Mouse (Mus musculus) limb, embryonic 12.5 days (tissue): ENCODE data around the gene Gm42517. TPM values are rescaled to one million over a fixed set of nuclear protein-coding genes. Genes with fewer than 3 reads are reported as not detected.

ENCODE experiments used
- ATAC-seq: fragments of 200-750 bp; cut with Nextera tagmentation; 2 replicates; pipeline ENCODE4 v1.8.0; 2017; ENCODE audit warnings: low read depth, moderate TSS enrichment; ENCODE audit not compliant: insufficient number of reproducible peaks, insufficient read depth, low FRiP score, low TSS enrichment
- H3K27ac ChIP-seq: fragments of 300-500 bp; sonication (generic); 2 replicates; pipeline ENCODE4 v1.5.1; 2016; ENCODE audit warnings: mild to moderate bottlenecking, moderate library complexity
- H3K27me3 ChIP-seq: fragments of 300-500 bp; sonication (generic); 2 replicates; pipeline ENCODE4 v1.6.1; 2016; ENCODE audit warnings: mild to moderate bottlenecking, moderate library complexity
- H3K36me3 ChIP-seq: fragments of 300-500 bp; sonication (generic); 2 replicates; pipeline ENCODE4 v1.6.1; 2016; ENCODE audit warnings: mild to moderate bottlenecking, moderate library complexity
- H3K4me1 ChIP-seq: fragments of 300-500 bp; sonication (generic); replicated peaks from 2 replicates; pipeline ENCODE4 v1.6.1; 2016
- H3K4me2 ChIP-seq: fragments of 300-500 bp; sonication (generic); 2 replicates; pipeline ENCODE4 v1.6.1; 2016; ENCODE audit warnings: mild to moderate bottlenecking, moderate library complexity
- H3K4me3 ChIP-seq: fragments of 300-500 bp; sonication (generic); replicated peaks from 2 replicates; pipeline ENCODE4 v1.5.1; 2016; ENCODE audit warnings: mild to moderate bottlenecking
- H3K9ac ChIP-seq: fragments of 300-500 bp; sonication (generic); replicated peaks from 2 replicates; pipeline ENCODE4 v1.6.1; 2016; ENCODE audit warnings: mild to moderate bottlenecking, moderate library complexity
- H3K9me3 ChIP-seq: fragments of 300-500 bp; sonication (generic); 2 replicates; pipeline ENCODE4 v1.6.1; 2016; ENCODE audit warnings: mild to moderate bottlenecking, moderate library complexity
- WGBS: fragments of 180-500 bp; shearing (Covaris S2); methylation state at CpG from one replicate; pipeline ENCODE4 v1.1.7; 2016; 5-methylcytosine and 5-hydroxymethylcytosine counted together
- polyA plus RNA-seq: library from polyadenylated mRNA; unstranded; fragments of >200 nt; fragmentation: Nextera tagmentation; extraction: Ambion mirVana; gene quantifications from 2 replicates; pipeline ENCODE4 v1.2.1, GENCODE M21; 2016

The Gm42517 gene
- polyA plus RNA-seq, 1 experiment from 2014 or later, result not detected

GRCm38 (mm10) chr5:108349511-108350148, 18.1 kb downstream of the Gm42517 start:
- 92% methylated on average over 9 of the region's 9 CpGs for WGBS
- Histone ChIP-seq H3K9ac (no peak overlapping the region), H3K36me3 (peaks cover 33% of the 10 kb centered on the region), H3K27ac (no peak overlapping the region), H3K27me3 (no peaks in the 10 kb centered on the region), H3K4me3 (no peak overlapping the region), H3K4me2 (no peak overlapping the region), H3K9me3 (no peaks in the 10 kb centered on the region), H3K4me1 (no peaks in the 10 kb centered on the region)
- no peak for ATAC-seq

- WGBS, result 68% methylated on average over 6 of the region's 6 CpGs
- H3K36me3 ChIP-seq, result peaks cover 44% of the 10 kb centered on the region
These were observed 19.9 kb downstream of the Gm42517 start for GRCm38 (mm10) chr5:108347843-108348242.

GRCm38 (mm10) chr5:108345313-108346071, 22.2 kb downstream of the Gm42517 start:
- Histone ChIP-seq H3K27me3 (no peaks in the 10 kb centered on the region), H3K4me1 (no peaks in the 10 kb centered on the region), H3K9ac (no peak overlapping the region), H3K27ac (no peak overlapping the region), H3K9me3 (no peaks in the 10 kb centered on the region), H3K4me2 (no peak overlapping the region), H3K4me3 (no peak overlapping the region), H3K36me3 (peaks cover 42% of the 10 kb centered on the region)
- 85% methylated on average over 10 of the region's 10 CpGs for WGBS
- no peak for ATAC-seq

More at GRCm38 (mm10) chr5:108347843-108348242, 19.9 kb downstream of the Gm42517 start:
- H3K4me3 ChIP-seq, result no peak overlapping the region
- H3K9me3 ChIP-seq, result no peaks in the 10 kb centered on the region
- H3K9ac ChIP-seq, result no peak overlapping the region
- no peak overlapping the region for H3K4me2 ChIP-seq
- H3K27ac ChIP-seq, result no peak overlapping the region
- no peaks in the 10 kb centered on the region for H3K4me1 ChIP-seq
- ATAC-seq, result no peak
- no peaks in the 10 kb centered on the region for H3K27me3 ChIP-seq

GRCm38 (mm10) chr5:108343680-108344170, 24.0 kb downstream of the Gm42517 start:
- WGBS, result 87% methylated on average over 4 of the region's 4 CpGs
- H3K9me3 ChIP-seq, result no peaks in the 10 kb centered on the region
- no peaks in the 10 kb centered on the region for H3K27me3 ChIP-seq
- no peak overlapping the region for H3K27ac ChIP-seq
- ATAC-seq, result no peak
- H3K4me3 ChIP-seq, result no peak overlapping the region
- H3K36me3 ChIP-seq, result peaks cover 37% of the 10 kb centered on the region
- H3K4me2 ChIP-seq, result no peak overlapping the region
- H3K9ac ChIP-seq, result no peak overlapping the region
- no peaks in the 10 kb centered on the region for H3K4me1 ChIP-seq

- Histone ChIP-seq H3K36me3 (peaks cover 42% of the 10 kb centered on the region), H3K4me2 (no peak overlapping the region), H3K9ac (no peak overlapping the region), H3K4me1 (no peaks in the 10 kb centered on the region), H3K4me3 (no peak overlapping the region), H3K9me3 (no peaks in the 10 kb centered on the region), H3K27me3 (no peaks in the 10 kb centered on the region), H3K27ac (no peak overlapping the region)
- ATAC-seq, result no peak
- WGBS, result 86% methylated on average over 3 of the region's 3 CpGs
These were observed 29.7 kb downstream of the Gm42517 start for GRCm38 (mm10) chr5:108338049-108338448.

- H3K27ac ChIP-seq, result no peak overlapping the region
- no peaks in the 10 kb centered on the region for H3K27me3 ChIP-seq
- H3K9me3 ChIP-seq, result no peaks in the 10 kb centered on the region
- H3K4me3 ChIP-seq, result no peak overlapping the region
- H3K36me3 ChIP-seq, result peaks cover 49% of the 10 kb centered on the region
- H3K4me1 ChIP-seq, result no peaks in the 10 kb centered on the region
- ATAC-seq, result no peak
- no peak overlapping the region for H3K9ac ChIP-seq
- H3K4me2 ChIP-seq, result no peak overlapping the region
- 47% methylated on average over 4 of the region's 4 CpGs for WGBS
These were observed 30.3 kb downstream of the Gm42517 start for GRCm38 (mm10) chr5:108337385-108337784.

- Histone ChIP-seq H3K4me1 (no peaks in the 10 kb centered on the region), H3K4me2 (no peak overlapping the region), H3K9me3 (no peaks in the 10 kb centered on the region), H3K27ac (no peak overlapping the region), H3K4me3 (no peak overlapping the region), H3K36me3 (peaks cover 71% of the 10 kb centered on the region), H3K9ac (no peak overlapping the region), H3K27me3 (no peaks in the 10 kb centered on the region)
- no peak for ATAC-seq
- WGBS, result 96% methylated on average over 1 of the region's 1 CpGs
These were observed 36.7 kb downstream of the Gm42517 start for GRCm38 (mm10) chr5:108331051-108331450.

Other genes with a start within 250 kb of the Gm42517 start
- 27.4 and 28.5 TPM in 2 replicates for gene Tmed5, start 235.3 kb downstream of the Gm42517 start, polyA plus RNA-seq
- gene Ccdc18, start 235.0 kb downstream of the Gm42517 start, polyA plus RNA-seq, result 13.1 and 14.4 TPM in 2 replicates
- gene Dr1, start 99.0 kb downstream of the Gm42517 start, polyA plus RNA-seq, result 51.4 and 54.3 TPM in 2 replicates
- 6.3 and 6.4 TPM in 2 replicates for gene Pigg, start 55.3 kb downstream of the Gm42517 start, polyA plus RNA-seq
- gene Pde6b, start 20.5 kb upstream of the Gm42517 start, polyA plus RNA-seq, result 0.34 and 0.36 TPM in 2 replicates
- 475 and 510 TPM in 2 replicates for gene Atp5k, start 66.5 kb upstream of the Gm42517 start, polyA plus RNA-seq
- 0.19 and 0.35 TPM in 2 replicates for gene Mfsd7a, start 81.0 kb upstream of the Gm42517 start, polyA plus RNA-seq
- gene Pcgf3, start 93.3 kb upstream of the Gm42517 start, polyA plus RNA-seq, result 30.5 and 32.1 TPM in 2 replicates
- gene Cplx1, start 182.1 kb upstream of the Gm42517 start, polyA plus RNA-seq, result 0.33 and 0.46 TPM in 2 replicates